Mouse (Mus musculus) liver, adult (tissue): ENCODE measurements around the gene Rel.
A peak's percentile ranks its signal among the peaks of the same experiment; 100 is the strongest.

ENCODE experiments used
- GATA4 ChIP-seq: IDR thresholded peaks from 2 replicates; pipeline ENCODE4 v1.6.1; 2014; ENCODE audit warnings: mild to moderate bottlenecking, low read length; ENCODE audit not compliant: insufficient replicate concordance

Gene Rel

GRCm38 (mm10) chr11:23762635-23763034 is 8.1 kb downstream of the Rel start:
- TF ChIP-seq GATA4: no peak

DNA sequence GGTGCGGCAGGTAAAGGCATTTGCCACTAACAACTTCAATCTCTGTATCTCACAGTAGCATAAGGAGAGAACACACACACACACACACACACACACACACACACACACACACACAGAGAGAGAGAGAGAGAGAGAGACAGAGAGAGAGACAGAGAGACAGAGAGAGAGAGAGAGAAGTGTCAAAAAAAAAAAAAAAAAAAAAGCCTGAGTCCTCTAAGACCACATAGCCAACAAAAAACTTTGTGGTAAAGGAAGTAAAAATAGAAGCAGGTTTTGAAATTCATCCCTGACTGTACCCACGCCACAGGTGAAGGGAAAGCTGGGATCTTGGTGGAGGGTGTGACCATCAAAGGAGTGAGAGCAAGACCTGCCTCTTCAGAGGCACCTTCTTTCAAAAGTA is 12.6 kb downstream of the Rel start:
- TF ChIP-seq GATA4: no peak

DNA sequence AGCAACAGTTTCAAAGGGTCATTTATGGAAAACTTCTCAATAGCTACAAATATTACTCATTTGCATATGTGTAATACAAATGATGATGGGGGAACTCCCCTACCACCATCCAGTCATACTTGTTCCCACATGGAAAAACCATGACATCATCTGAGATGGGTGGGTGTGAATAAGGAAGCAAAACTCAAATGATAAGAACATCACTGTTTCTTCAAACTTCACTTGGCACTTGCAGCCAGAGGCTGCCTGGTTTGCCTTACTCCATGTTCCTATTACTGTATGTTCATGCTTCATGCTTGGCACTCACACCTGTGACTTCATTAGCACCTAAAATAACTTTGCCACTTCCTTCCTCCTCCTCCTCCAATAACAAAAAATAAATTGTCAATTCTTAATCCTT is 16.4 kb downstream of the Rel start:
- TF ChIP-seq GATA4: no peak

DNA sequence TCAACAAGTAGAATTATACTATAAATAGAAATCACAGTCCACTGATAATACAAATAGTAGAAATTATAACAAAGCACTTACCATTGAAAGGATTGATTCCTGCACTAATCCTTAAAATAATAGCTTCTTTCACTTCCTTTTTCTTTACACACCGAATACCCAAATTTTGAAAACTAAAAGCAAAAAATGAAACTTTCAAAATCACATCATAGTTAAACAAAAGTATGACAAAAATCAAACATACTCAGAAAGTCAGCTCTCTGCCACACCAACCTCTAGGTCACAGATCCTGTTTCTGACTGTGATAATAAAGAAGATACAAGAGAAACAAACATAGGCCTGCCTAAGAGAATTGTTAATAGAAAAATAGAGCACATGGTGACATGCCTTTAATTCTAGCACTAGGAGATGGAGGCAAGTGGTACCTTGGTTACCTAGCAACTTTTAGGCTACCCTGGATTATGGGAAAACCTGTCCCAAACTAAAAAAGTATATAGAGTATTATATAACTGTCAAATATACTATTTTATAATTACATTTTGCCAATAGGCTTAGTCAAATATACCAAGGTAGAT is 17.5 kb downstream of the Rel start:
- TF ChIP-seq GATA4: no peak

- no peak for TF ChIP-seq GATA4
Observed at GRCm38 (mm10) chr11:23746102-23746501, 24.7 kb downstream of the Rel start.

DNA sequence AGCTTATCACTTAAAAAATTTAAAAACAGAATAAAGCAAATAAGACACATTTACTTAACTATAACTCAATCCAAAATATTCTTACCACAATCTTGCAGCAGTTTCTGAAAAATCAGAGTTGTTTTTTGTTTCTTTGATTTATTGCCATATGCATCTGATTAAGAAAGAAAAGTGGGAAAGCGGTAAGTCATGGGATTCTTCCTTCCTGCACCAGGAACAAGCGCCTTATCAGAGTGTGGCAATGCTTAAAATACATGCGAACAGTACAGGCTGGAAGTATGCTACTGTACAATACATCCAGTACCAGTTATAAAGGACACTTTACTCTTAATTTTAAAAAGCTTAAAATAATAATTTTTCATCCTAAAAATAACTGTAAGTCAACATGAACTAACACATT is 26.4 kb downstream of the Rel start:
- TF ChIP-seq GATA4: peak; percentile 79

- TF ChIP-seq GATA4: no peak
Observed at GRCm38 (mm10) chr11:23741386-23741785, 29.4 kb downstream of the Rel start.

DNA sequence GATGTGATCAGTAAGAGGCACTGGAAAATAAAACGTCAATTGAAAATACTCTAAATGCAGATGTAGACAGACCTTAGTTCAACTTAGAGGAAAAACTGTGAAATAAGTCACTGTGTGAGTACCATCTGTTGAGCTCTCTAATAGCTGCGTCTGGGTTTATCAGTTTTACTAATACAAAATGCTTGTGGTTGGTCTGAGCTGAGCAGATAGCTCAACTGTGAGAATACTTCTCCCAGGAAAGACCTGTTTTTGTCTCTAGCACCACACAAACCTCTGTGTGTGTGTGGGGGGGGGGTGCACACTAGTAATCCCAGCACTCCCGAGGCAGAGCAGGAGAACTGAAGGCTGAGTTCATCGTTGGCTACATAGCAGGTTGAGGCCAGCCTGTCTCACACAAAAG is 29.9 kb downstream of the Rel start:
- no peak for TF ChIP-seq GATA4

GRCm38 (mm10) chr11:23735820-23736470 is 34.8 kb downstream of the Rel start:
- no peak for TF ChIP-seq GATA4

DNA sequence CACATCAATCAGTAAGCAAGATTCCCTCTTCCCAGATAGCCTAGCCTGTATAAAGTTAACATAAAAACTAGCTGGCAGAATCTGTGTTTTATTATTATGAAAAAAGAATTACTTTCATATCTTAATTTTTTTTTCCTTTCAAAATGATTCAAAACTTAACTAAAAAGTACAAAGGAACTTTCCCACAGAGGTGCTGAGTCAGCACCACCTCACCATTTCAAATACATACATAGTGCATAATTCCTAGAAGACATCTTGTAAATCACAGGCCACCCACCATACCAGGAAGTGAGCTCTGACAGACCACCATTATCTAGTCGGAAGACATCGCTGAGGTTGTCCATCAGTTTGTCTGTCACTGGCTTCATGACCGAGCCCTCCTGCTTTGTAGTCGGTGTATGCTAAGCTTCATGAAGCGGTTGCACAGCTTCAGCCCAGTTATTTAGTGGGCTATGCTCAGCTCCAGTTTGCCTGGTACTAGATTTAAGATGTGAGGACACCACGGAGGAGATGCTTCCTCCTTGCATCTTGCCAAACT is 36.0 kb downstream of the Rel start:
- no peak for TF ChIP-seq GATA4

DNA sequence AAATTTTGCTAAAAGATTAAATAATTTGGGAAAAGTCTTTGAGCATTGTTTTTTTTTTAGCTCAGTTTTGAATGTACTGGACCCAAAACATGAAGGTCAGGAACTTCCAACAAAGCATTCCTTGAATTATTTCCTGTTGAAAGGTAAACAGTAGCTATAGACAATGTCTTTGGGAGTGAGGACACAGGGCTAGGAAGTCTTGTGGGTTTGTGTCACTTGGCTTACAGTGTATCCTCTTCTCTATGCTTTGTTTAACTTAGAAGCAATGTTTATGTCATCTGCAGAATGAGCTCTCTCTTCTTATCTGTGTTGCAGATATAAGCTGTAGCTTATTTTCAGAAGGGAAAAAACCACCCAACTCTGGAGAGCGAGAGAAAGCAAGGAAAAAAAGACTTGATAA is 37.9 kb downstream of the Rel start:
- no peak for TF ChIP-seq GATA4

DNA sequence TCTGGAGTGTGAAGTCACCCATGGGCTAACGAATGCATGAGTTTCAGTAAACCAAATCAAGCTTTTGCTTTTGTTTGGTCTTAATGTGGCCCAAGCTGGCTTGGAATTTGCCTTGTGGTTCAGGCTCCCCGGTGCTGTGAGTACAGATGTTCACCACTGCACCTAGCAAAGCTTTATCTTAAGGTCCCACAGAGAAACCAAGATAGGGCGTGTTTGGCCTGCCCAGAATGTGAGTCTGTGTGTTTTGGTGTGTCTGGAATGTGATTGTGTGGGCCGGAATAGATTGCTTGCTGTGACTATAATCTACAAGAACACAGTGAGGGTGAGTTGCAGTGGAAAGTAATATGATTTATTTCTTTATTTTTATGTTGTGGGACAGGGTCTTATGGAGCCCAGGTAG is 40.6 kb downstream of the Rel start:
- no peak for TF ChIP-seq GATA4

DNA sequence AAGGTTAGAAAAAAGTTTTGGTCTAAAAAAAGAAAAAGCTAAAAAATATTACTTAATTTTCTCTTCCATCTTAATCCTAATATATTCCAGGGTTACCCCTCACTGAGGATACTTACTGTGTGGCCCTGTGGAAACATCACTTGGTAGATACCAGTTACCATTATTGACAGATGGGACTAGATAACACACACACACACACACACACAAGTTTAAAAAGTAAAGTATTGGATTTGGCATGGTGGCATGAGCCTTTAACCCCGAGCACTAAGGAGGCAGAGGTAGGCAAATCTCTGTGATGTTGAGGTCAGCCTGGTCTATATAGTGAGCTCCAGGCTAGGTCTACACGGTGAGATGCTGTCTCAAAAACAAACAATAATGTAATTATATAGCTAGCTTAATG is 42.6 kb downstream of the Rel start:
- peak; percentile 67 for TF ChIP-seq GATA4

GRCm38 (mm10) chr11:23726441-23726840 is 44.3 kb downstream of the Rel start:
- no peak for TF ChIP-seq GATA4

DNA sequence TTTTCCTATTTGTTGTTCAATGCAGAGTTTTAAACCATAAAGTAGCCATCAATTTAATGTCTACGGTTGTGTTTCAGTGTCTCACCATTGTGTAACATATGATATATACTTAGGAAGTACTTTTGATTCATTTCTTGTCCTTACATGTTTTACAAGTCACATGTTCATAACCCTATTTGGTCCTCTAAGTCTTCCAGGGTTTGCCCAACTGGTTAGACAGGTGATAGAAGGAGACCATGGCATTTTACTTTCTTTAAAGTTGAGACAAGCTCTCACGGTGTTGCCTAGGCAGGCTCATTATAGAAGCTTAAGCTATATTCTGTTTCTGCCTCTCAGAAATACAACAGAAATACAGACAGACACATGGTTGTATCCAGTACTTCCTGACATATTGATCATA is 44.9 kb downstream of the Rel start:
- TF ChIP-seq GATA4: no peak

DNA sequence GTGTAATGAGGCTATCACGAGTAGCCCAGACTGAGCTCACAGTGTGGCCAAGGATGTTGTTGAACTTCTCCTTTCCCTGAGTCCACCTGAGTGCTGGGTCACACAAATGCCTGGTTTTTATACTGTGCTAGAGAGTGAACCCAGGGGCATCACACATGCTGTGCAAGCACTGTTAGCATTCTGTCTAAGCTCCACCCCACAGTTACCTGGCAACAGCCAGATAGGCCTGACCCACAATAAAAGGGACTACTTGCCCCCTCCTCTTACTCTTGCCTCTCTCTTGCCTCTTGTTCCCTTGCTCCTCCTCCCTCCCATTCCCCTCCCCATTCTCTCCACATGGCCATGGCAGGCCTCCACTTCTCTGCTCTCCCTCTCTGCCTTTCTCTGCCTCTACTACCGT is 48.4 kb downstream of the Rel start:
- TF ChIP-seq GATA4: no peak

GRCm38 (mm10) chr11:23719825-23720224 is 50.9 kb downstream of the Rel start:
- no peak for TF ChIP-seq GATA4
